Mouse (Mus musculus): ENCODE data around the gene Gm21762. TPM values are rescaled to one million over a fixed set of nuclear protein-coding genes. Genes with fewer than 3 reads are reported as not detected.
"Not testable (repeated sequence)": the region's sequence is repeated elsewhere in the genome, so short reads cannot be mapped to it uniquely, and the experiment has no call there.

Gene Gm21762
- 0.74 TPM in 1 of 2 replicates, not detected in the other for total RNA-seq (2012; rRNA removed)

DNA sequence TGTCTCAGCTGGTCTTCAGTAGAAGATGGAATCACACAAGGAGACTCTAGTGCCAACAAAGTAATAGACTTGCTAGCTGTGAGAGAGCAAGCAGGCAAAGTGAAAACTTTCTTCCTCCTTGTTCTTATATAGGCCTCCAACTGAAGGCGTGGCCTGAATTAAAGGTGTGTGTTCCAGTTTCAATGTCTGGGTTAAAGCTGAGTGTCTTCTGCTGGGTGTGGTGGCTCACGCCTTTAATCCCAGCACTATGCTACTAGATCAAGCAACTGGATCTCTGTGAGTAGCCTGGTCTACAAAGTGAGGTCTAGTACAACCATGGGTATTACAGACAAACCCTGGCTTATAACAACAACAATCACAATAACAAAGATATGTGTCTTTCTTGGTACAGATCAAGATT, at the start of gene Gm21762:
Gene Gm21762, minus strand, starts transcription at position 101 of the 400 bp plus-strand sequence.
- H3K4me1 ChIP-seq (ENCODE audit: control insufficient read depth in 2 of 2, insufficient read depth in 2 of 2, low read length in 2 of 2, poor library complexity in 1 of 2); H3K36me3 ChIP-seq (ENCODE audit: control insufficient read depth, insufficient read depth, low read length, poor library complexity, severe bottlenecking); H3K9ac ChIP-seq (ENCODE audit: insufficient read depth, low read depth, low read length, poor library complexity, severe bottlenecking); H3K9me3 ChIP-seq (ENCODE audit: control insufficient read depth, insufficient read depth, low read depth, low read length); in situ Hi-C loops (cut with MboI; ENCODE audit: low sequenced_read_pairs in 2 of 2, unreplicated experiment in 2 of 2); H3K27ac ChIP-seq (ENCODE audit: insufficient read depth, low read depth, low read length, poor library complexity, severe bottlenecking); H3K4me3 ChIP-seq (ENCODE audit: insufficient read depth in 1 of 2, low read depth in 1 of 2, low read length in 2 of 2, poor library complexity in 1 of 2, severe bottlenecking in 1 of 2); DNase-seq (ENCODE audit: low read depth, low spot score): not testable (repeated sequence)

- in situ Hi-C loops (cut with MboI; ENCODE audit: low sequenced_read_pairs in 2 of 2, unreplicated experiment in 2 of 2); H3K4me3 ChIP-seq (ENCODE audit: insufficient read depth in 1 of 2, low read depth in 1 of 2, low read length in 2 of 2, poor library complexity in 1 of 2, severe bottlenecking in 1 of 2); H3K9me3 ChIP-seq (ENCODE audit: control insufficient read depth, insufficient read depth, low read depth, low read length); H3K36me3 ChIP-seq (ENCODE audit: control insufficient read depth, insufficient read depth, low read length, poor library complexity, severe bottlenecking); H3K9ac ChIP-seq (ENCODE audit: insufficient read depth, low read depth, low read length, poor library complexity, severe bottlenecking); H3K4me1 ChIP-seq (ENCODE audit: control insufficient read depth in 2 of 2, insufficient read depth in 2 of 2, low read length in 2 of 2, poor library complexity in 1 of 2); DNase-seq (ENCODE audit: low read depth, low spot score); H3K27ac ChIP-seq (ENCODE audit: insufficient read depth, low read depth, low read length, poor library complexity, severe bottlenecking): not testable (repeated sequence)
These were observed 47.1 kb upstream of the Gm21762 start, which contains the start of gene AF067061 for GRCm38 (mm10) chr13:120262870-120263269. Gene AF067061 (plus strand): TSS chr13:120263114.

DNA sequence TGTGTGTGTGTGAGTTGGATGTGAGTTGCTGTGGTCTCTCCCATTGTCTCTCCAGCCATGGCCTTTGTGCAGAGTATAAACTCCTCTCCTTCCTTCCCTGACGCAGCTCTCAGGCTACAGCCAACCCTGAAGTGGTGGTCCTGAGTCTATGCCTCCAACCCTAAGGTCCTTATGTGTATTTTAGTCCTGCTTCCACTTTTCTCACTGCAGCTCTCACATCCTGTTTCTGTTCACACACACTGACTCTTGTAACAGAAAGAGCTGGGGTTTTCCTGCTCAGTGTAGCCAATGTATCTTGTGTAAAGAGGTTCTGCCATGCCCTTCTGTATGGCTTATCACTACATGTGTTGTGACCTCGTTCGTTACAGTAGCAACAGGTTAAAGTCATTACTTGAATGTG, 44.0 kb upstream of the Gm21762 start:
- H3K9ac ChIP-seq (ENCODE audit: insufficient read depth, low read depth, low read length, poor library complexity, severe bottlenecking); in situ Hi-C loops (cut with MboI; ENCODE audit: low sequenced_read_pairs in 2 of 2, unreplicated experiment in 2 of 2); DNase-seq (ENCODE audit: low read depth, low spot score); H3K9me3 ChIP-seq (ENCODE audit: control insufficient read depth, insufficient read depth, low read depth, low read length); H3K4me1 ChIP-seq (ENCODE audit: control insufficient read depth in 2 of 2, insufficient read depth in 2 of 2, low read length in 2 of 2, poor library complexity in 1 of 2); H3K36me3 ChIP-seq (ENCODE audit: control insufficient read depth, insufficient read depth, low read length, poor library complexity, severe bottlenecking); H3K27ac ChIP-seq (ENCODE audit: insufficient read depth, low read depth, low read length, poor library complexity, severe bottlenecking); H3K4me3 ChIP-seq (ENCODE audit: insufficient read depth in 1 of 2, low read depth in 1 of 2, low read length in 2 of 2, poor library complexity in 1 of 2, severe bottlenecking in 1 of 2): not testable (repeated sequence)

DNA sequence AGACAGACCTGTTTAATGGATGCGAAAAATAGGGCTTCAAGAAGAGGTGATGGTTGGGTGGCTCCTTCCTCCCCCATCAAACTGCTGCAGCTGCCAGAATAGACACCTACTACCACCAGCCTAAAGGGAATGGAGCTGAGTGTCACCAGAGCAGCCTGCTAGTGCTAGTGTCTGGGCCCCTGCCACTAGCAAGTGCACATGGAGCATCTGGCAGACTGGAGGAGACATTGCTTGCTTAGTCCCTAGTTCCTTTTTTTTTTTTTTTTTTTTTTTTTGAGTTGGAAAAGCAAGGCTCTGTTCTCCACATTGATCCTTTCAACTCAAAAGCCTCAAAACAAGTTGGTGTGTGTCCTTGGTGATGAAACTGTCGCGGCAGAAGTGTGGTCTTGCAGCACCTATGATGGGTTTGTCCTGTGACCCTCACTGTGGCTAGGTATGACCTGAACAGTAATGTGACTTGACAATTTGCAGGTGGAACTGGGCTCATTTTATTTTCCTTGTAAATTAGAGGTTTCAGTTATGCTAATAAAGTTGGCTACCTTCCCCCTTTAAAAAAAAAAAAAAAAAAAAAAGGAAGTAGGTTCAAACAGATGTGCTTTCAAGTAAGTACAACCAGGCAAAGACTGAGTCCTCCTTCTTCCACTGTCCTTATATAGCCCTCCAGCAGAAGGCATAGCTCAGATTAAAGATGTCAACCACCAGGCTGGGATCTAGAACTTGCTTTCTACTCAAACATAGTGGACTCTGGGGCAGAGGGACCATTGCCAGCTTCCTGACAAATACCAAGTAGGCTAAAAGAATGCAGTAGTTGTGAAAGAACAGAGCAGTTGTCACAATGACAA, 43.3 kb upstream of the Gm21762 start:
- DNase-seq (ENCODE audit: low read depth, low spot score); in situ Hi-C loops (cut with MboI; ENCODE audit: low sequenced_read_pairs in 2 of 2, unreplicated experiment in 2 of 2); H3K36me3 ChIP-seq (ENCODE audit: control insufficient read depth, insufficient read depth, low read length, poor library complexity, severe bottlenecking); H3K27ac ChIP-seq (ENCODE audit: insufficient read depth, low read depth, low read length, poor library complexity, severe bottlenecking); H3K4me3 ChIP-seq (ENCODE audit: insufficient read depth in 1 of 2, low read depth in 1 of 2, low read length in 2 of 2, poor library complexity in 1 of 2, severe bottlenecking in 1 of 2); H3K4me1 ChIP-seq (ENCODE audit: control insufficient read depth in 2 of 2, insufficient read depth in 2 of 2, low read length in 2 of 2, poor library complexity in 1 of 2); H3K9ac ChIP-seq (ENCODE audit: insufficient read depth, low read depth, low read length, poor library complexity, severe bottlenecking); H3K9me3 ChIP-seq (ENCODE audit: control insufficient read depth, insufficient read depth, low read depth, low read length): not testable (repeated sequence)

- H3K4me3 ChIP-seq (ENCODE audit: insufficient read depth in 1 of 2, low read depth in 1 of 2, low read length in 2 of 2, poor library complexity in 1 of 2, severe bottlenecking in 1 of 2); DNase-seq (ENCODE audit: low read depth, low spot score); H3K9me3 ChIP-seq (ENCODE audit: control insufficient read depth, insufficient read depth, low read depth, low read length); H3K36me3 ChIP-seq (ENCODE audit: control insufficient read depth, insufficient read depth, low read length, poor library complexity, severe bottlenecking); H3K4me1 ChIP-seq (ENCODE audit: control insufficient read depth in 2 of 2, insufficient read depth in 2 of 2, low read length in 2 of 2, poor library complexity in 1 of 2); H3K9ac ChIP-seq (ENCODE audit: insufficient read depth, low read depth, low read length, poor library complexity, severe bottlenecking); in situ Hi-C loops (cut with MboI; ENCODE audit: low sequenced_read_pairs in 2 of 2, unreplicated experiment in 2 of 2); H3K27ac ChIP-seq (ENCODE audit: insufficient read depth, low read depth, low read length, poor library complexity, severe bottlenecking): not testable (repeated sequence)
These were observed 35.6 kb upstream of the Gm21762 start for GRCm38 (mm10) chr13:120251208-120251924.

GRCm38 (mm10) chr13:120238811-120239210, 23.1 kb upstream of the Gm21762 start, which contains the start of gene Gm21731:
Gene Gm21731 (plus strand): TSS chr13:120239111.
- H3K4me1 ChIP-seq (ENCODE audit: control insufficient read depth in 2 of 2, insufficient read depth in 2 of 2, low read length in 2 of 2, poor library complexity in 1 of 2); H3K9ac ChIP-seq (ENCODE audit: insufficient read depth, low read depth, low read length, poor library complexity, severe bottlenecking); in situ Hi-C loops (cut with MboI; ENCODE audit: low sequenced_read_pairs in 2 of 2, unreplicated experiment in 2 of 2); H3K36me3 ChIP-seq (ENCODE audit: control insufficient read depth, insufficient read depth, low read length, poor library complexity, severe bottlenecking); H3K4me3 ChIP-seq (ENCODE audit: insufficient read depth in 1 of 2, low read depth in 1 of 2, low read length in 2 of 2, poor library complexity in 1 of 2, severe bottlenecking in 1 of 2); H3K9me3 ChIP-seq (ENCODE audit: control insufficient read depth, insufficient read depth, low read depth, low read length); H3K27ac ChIP-seq (ENCODE audit: insufficient read depth, low read depth, low read length, poor library complexity, severe bottlenecking); DNase-seq (ENCODE audit: low read depth, low spot score): not testable (repeated sequence)

GRCm38 (mm10) chr13:120232447-120233049, 16.8 kb upstream of the Gm21762 start:
- H3K9me3 ChIP-seq (ENCODE audit: control insufficient read depth, insufficient read depth, low read depth, low read length); H3K4me1 ChIP-seq (ENCODE audit: control insufficient read depth in 2 of 2, insufficient read depth in 2 of 2, low read length in 2 of 2, poor library complexity in 1 of 2); H3K36me3 ChIP-seq (ENCODE audit: control insufficient read depth, insufficient read depth, low read length, poor library complexity, severe bottlenecking); in situ Hi-C loops (cut with MboI; ENCODE audit: low sequenced_read_pairs in 2 of 2, unreplicated experiment in 2 of 2); H3K4me3 ChIP-seq (ENCODE audit: insufficient read depth in 1 of 2, low read depth in 1 of 2, low read length in 2 of 2, poor library complexity in 1 of 2, severe bottlenecking in 1 of 2); DNase-seq (ENCODE audit: low read depth, low spot score); H3K27ac ChIP-seq (ENCODE audit: insufficient read depth, low read depth, low read length, poor library complexity, severe bottlenecking); H3K9ac ChIP-seq (ENCODE audit: insufficient read depth, low read depth, low read length, poor library complexity, severe bottlenecking): not testable (repeated sequence)

- H3K27ac ChIP-seq (ENCODE audit: insufficient read depth, low read depth, low read length, poor library complexity, severe bottlenecking); H3K9me3 ChIP-seq (ENCODE audit: control insufficient read depth, insufficient read depth, low read depth, low read length); in situ Hi-C loops (cut with MboI; ENCODE audit: low sequenced_read_pairs in 2 of 2, unreplicated experiment in 2 of 2); H3K36me3 ChIP-seq (ENCODE audit: control insufficient read depth, insufficient read depth, low read length, poor library complexity, severe bottlenecking); H3K9ac ChIP-seq (ENCODE audit: insufficient read depth, low read depth, low read length, poor library complexity, severe bottlenecking); H3K4me3 ChIP-seq (ENCODE audit: insufficient read depth in 1 of 2, low read depth in 1 of 2, low read length in 2 of 2, poor library complexity in 1 of 2, severe bottlenecking in 1 of 2); H3K4me1 ChIP-seq (ENCODE audit: control insufficient read depth in 2 of 2, insufficient read depth in 2 of 2, low read length in 2 of 2, poor library complexity in 1 of 2); DNase-seq (ENCODE audit: low read depth, low spot score): not testable (repeated sequence)
These were observed 16.1 kb upstream of the Gm21762 start for GRCm38 (mm10) chr13:120231798-120232197.

Data from ES-E14 (cell line).